Mouse (Mus musculus) neural tube, embryonic 12.5 days (tissue): ENCODE measurements around the gene Itpr1. TPM values are rescaled to one million over a fixed set of nuclear protein-coding genes. Genes with fewer than 3 reads are reported as not detected.
A peak's percentile ranks its signal among the peaks of the same experiment; 100 is the strongest.

Source experiments
- ATAC-seq: fragments of 200-750 bp; cut with Nextera tagmentation; 2 replicates; pipeline ENCODE4 v1.8.0; 2017; ENCODE audit warnings: low read depth, mild to moderate bottlenecking, moderate TSS enrichment, moderate library complexity; ENCODE audit not compliant: low FRiP score
- H3K27ac ChIP-seq: fragments of 300-500 bp; sonication (generic); 2 replicates; pipeline ENCODE4 v1.5.1; 2016
- H3K27me3 ChIP-seq: fragments of 300-500 bp; sonication (generic); replicated peaks from 2 replicates; pipeline ENCODE4 v1.6.1; 2016; ENCODE audit warnings: mild to moderate bottlenecking
- H3K36me3 ChIP-seq: fragments of 300-500 bp; sonication (generic); 2 replicates; pipeline ENCODE4 v1.6.1; 2016; ENCODE audit warnings: mild to moderate bottlenecking
- H3K4me1 ChIP-seq: fragments of 300-500 bp; sonication (generic); 2 replicates; pipeline ENCODE4 v1.6.1; 2016
- H3K4me2 ChIP-seq: fragments of 300-500 bp; sonication (generic); replicated peaks from 2 replicates; pipeline ENCODE4 v1.6.1; 2016; ENCODE audit warnings: mild to moderate bottlenecking
- H3K4me3 ChIP-seq: fragments of 300-500 bp; sonication (generic); 2 replicates; pipeline ENCODE4 v1.5.1; 2016
- H3K9ac ChIP-seq: fragments of 300-500 bp; sonication (generic); 2 replicates; pipeline ENCODE4 v1.6.1; 2016; ENCODE audit warnings: mild to moderate bottlenecking
- H3K9me3 ChIP-seq: fragments of 300-500 bp; sonication (generic); 2 replicates; pipeline ENCODE4 v1.6.1; 2016; ENCODE audit warnings: mild to moderate bottlenecking
- WGBS: fragments of 180-500 bp; shearing (Covaris S2); methylation state at CpG from one replicate; pipeline ENCODE4 v1.1.7; 2016; 5-methylcytosine and 5-hydroxymethylcytosine counted together
- polyA plus RNA-seq: library from polyadenylated mRNA; unstranded; fragments of >200 nt; fragmentation: Nextera tagmentation; extraction: Ambion mirVana; gene quantifications from 2 replicates; pipeline ENCODE4 v1.2.1, GENCODE M21; 2016

Itpr1 gene
- polyA plus RNA-seq, 1 experiment from 2014 or later: 6.9 TPM

GRCm38 (mm10) chr6:108249031-108249917, 36.4 kb downstream of the Itpr1 start:
- peaks cover 11% of the 10 kb centered on the region for H3K4me1 ChIP-seq
- H3K27ac ChIP-seq: no peak overlapping the region
- WGBS: 46% methylated on average over 9 of the region's 9 CpGs

GRCm38 (mm10) chr6:108249918-108250225, 37.0 kb downstream of the Itpr1 start:
- 59% methylated on average over 3 of the region's 3 CpGs for WGBS
- H3K36me3 ChIP-seq: no peaks in the 10 kb centered on the region
- no peaks in the 10 kb centered on the region for H3K9me3 ChIP-seq
- H3K27me3 ChIP-seq: no peaks in the 10 kb centered on the region
- no peak overlapping the region for H3K27ac ChIP-seq
- H3K4me2 ChIP-seq: no peak overlapping the region
- ATAC-seq: no peak
- H3K4me1 ChIP-seq: peaks cover 11% of the 10 kb centered on the region
- no peak overlapping the region for H3K4me3 ChIP-seq
- no peak overlapping the region for H3K9ac ChIP-seq

More at GRCm38 (mm10) chr6:108249031-108249917, 36.4 kb downstream of the Itpr1 start:
- Histone ChIP-seq H3K9me3 (no peaks in the 10 kb centered on the region), H3K9ac (no peak overlapping the region), H3K36me3 (no peaks in the 10 kb centered on the region), H3K27me3 (no peaks in the 10 kb centered on the region), H3K4me3 (no peak overlapping the region), H3K4me2 (no peak overlapping the region)
- ATAC-seq: peak; percentile 45

- H3K4me3 ChIP-seq: no peak overlapping the region
- 87% methylated on average over 4 of the region's 4 CpGs for whole genome bisulfite sequencing
Observed at GRCm38 (mm10) chr6:108250416-108250815, 37.5 kb downstream of the Itpr1 start.

GRCm38 (mm10) chr6:108252565-108253360, 39.9 kb downstream of the Itpr1 start:
- no peak overlapping the region for H3K27ac ChIP-seq
- H3K4me3 ChIP-seq: no peak overlapping the region
- no peak for ATAC-seq
- H3K4me2 ChIP-seq: no peak overlapping the region
- peaks cover 11% of the 10 kb centered on the region for H3K4me1 ChIP-seq
- no peaks in the 10 kb centered on the region for H3K9me3 ChIP-seq
- H3K36me3 ChIP-seq: no peaks in the 10 kb centered on the region
- WGBS: 86% methylated on average over 13 of the region's 13 CpGs
- H3K9ac ChIP-seq: no peak overlapping the region
- H3K27me3 ChIP-seq: no peaks in the 10 kb centered on the region

More at GRCm38 (mm10) chr6:108250416-108250815, 37.5 kb downstream of the Itpr1 start:
- H3K4me2 ChIP-seq: no peak overlapping the region
- no peaks in the 10 kb centered on the region for H3K36me3 ChIP-seq
- ATAC-seq: no peak
- H3K27ac ChIP-seq: no peak overlapping the region
- no peak overlapping the region for H3K9ac ChIP-seq
- H3K4me1 ChIP-seq: peaks cover 11% of the 10 kb centered on the region
- no peaks in the 10 kb centered on the region for H3K27me3 ChIP-seq
- no peaks in the 10 kb centered on the region for H3K9me3 ChIP-seq

GRCm38 (mm10) chr6:108254132-108255064, 41.5 kb downstream of the Itpr1 start:
- no peak overlapping the region for H3K4me3 ChIP-seq
- no peaks in the 10 kb centered on the region for H3K27me3 ChIP-seq
- no peak for ATAC-seq
- no peaks in the 10 kb centered on the region for H3K9me3 ChIP-seq
- H3K36me3 ChIP-seq: no peaks in the 10 kb centered on the region
- no peak overlapping the region for H3K9ac ChIP-seq
- H3K4me1 ChIP-seq: peaks cover under 1% of the 10 kb centered on the region; the same call in 1 of the 2 replicates
- no peak overlapping the region for H3K4me2 ChIP-seq
- 77% methylated on average over 9 of the region's 9 CpGs for WGBS
- H3K27ac ChIP-seq: no peak overlapping the region

GRCm38 (mm10) chr6:108255880-108256279, 43.0 kb downstream of the Itpr1 start:
- 81% methylated on average over 4 of the region's 4 CpGs for WGBS
- no peak for ATAC-seq
- H3K9ac ChIP-seq: no peak overlapping the region

GRCm38 (mm10) chr6:108257225-108257624, 44.3 kb downstream of the Itpr1 start:
- WGBS: 75% methylated on average over 3 of the region's 3 CpGs
- Histone ChIP-seq H3K36me3 (no peaks in the 10 kb centered on the region), H3K9me3 (no peaks in the 10 kb centered on the region), H3K27me3 (no peaks in the 10 kb centered on the region), H3K4me2 (no peak overlapping the region), H3K9ac (no peak overlapping the region), H3K4me1 (peaks cover 4% of the 10 kb centered on the region; the same call in 1 of the 2 replicates), H3K27ac (no peak overlapping the region), H3K4me3 (no peak overlapping the region)
- no peak for ATAC-seq

More at GRCm38 (mm10) chr6:108255880-108256279, 43.0 kb downstream of the Itpr1 start:
- Histone ChIP-seq H3K4me1 (peaks cover 4% of the 10 kb centered on the region; the same call in 1 of the 2 replicates), H3K4me2 (no peak overlapping the region), H3K27me3 (no peaks in the 10 kb centered on the region), H3K36me3 (no peaks in the 10 kb centered on the region), H3K4me3 (no peak overlapping the region), H3K27ac (no peak overlapping the region), H3K9me3 (no peaks in the 10 kb centered on the region)

GRCm38 (mm10) chr6:108258631-108259030, 45.7 kb downstream of the Itpr1 start:
- Histone ChIP-seq H3K9me3 (no peaks in the 10 kb centered on the region), H3K9ac (no peak overlapping the region), H3K4me2 (no peak overlapping the region), H3K4me3 (no peak overlapping the region), H3K36me3 (no peaks in the 10 kb centered on the region), H3K27ac (no peak overlapping the region), H3K27me3 (no peaks in the 10 kb centered on the region), H3K4me1 (peaks cover 4% of the 10 kb centered on the region; the same call in 1 of the 2 replicates)
- ATAC-seq: no peak
- WGBS: 45% methylated on average over 2 of the region's 2 CpGs

- ATAC-seq: no peak
- H3K9me3 ChIP-seq: no peaks in the 10 kb centered on the region
- no peak overlapping the region for H3K4me3 ChIP-seq
- H3K9ac ChIP-seq: no peak overlapping the region
- no peak overlapping the region for H3K4me2 ChIP-seq
- H3K27me3 ChIP-seq: no peaks in the 10 kb centered on the region
- 14% methylated on average over 2 of the region's 2 CpGs for WGBS
- H3K27ac ChIP-seq: no peak overlapping the region
- no peaks in the 10 kb centered on the region for H3K36me3 ChIP-seq
- peaks cover 4% of the 10 kb centered on the region; the same call in 1 of the 2 replicates for H3K4me1 ChIP-seq
Observed at GRCm38 (mm10) chr6:108259671-108260070, 46.8 kb downstream of the Itpr1 start.

GRCm38 (mm10) chr6:108261506-108261905, 48.6 kb downstream of the Itpr1 start:
- WGBS: 80% methylated on average over 3 of the region's 3 CpGs
- no peak overlapping the region for H3K9ac ChIP-seq
- H3K36me3 ChIP-seq: no peaks in the 10 kb centered on the region
- H3K27me3 ChIP-seq: no peaks in the 10 kb centered on the region
- no peak overlapping the region for H3K27ac ChIP-seq
- H3K4me2 ChIP-seq: no peak overlapping the region
- no peak overlapping the region for H3K4me3 ChIP-seq
- H3K9me3 ChIP-seq: no peaks in the 10 kb centered on the region
- peaks cover 4% of the 10 kb centered on the region; the same call in 1 of the 2 replicates for H3K4me1 ChIP-seq
- ATAC-seq: no peak

- Histone ChIP-seq H3K9ac (no peak overlapping the region), H3K4me1 (peaks cover 4% of the 10 kb centered on the region; the same call in 1 of the 2 replicates), H3K27me3 (no peaks in the 10 kb centered on the region), H3K4me2 (no peak overlapping the region), H3K9me3 (no peaks in the 10 kb centered on the region), H3K4me3 (no peak overlapping the region), H3K27ac (no peak overlapping the region), H3K36me3 (no peaks in the 10 kb centered on the region)
- ATAC-seq: no peak
- 87% methylated on average over 3 of the region's 3 CpGs for WGBS
Observed at GRCm38 (mm10) chr6:108264164-108264563, 51.3 kb downstream of the Itpr1 start.
